In genomic region chr16:93912158-93912557, GRCm38 (mm10) we compare ENCODE assay signal across 15 mouse cellular contexts. TPM values are rescaled to one million over a fixed set of nuclear protein-coding genes. Genes with fewer than 3 reads are reported as not detected.
DNase-seq lines count a peak whose midpoint lies in the region; ATAC-seq and TF ChIP-seq lines count a peak whose summit lies in the region.
"Had no signal": no experiment of that assay in that cellular context is flagged by ENCODE, and none has a peak within 500 bp of the region (broad histone marks: within the 10 kb centered on the region; RNA-seq: fewer than 3 reads in every experiment).

No protein-coding gene starts in this region.

- DNase-seq in liver, adult 2 months (ENCODE audit: extremely low read depth, low read depth, low spot score), result peak; percentile 47
- no peak for DNase-seq in liver
- DNase-seq in Muller cell, postnatal 12 days (ENCODE audit: inconsistent ontology term), result peak; percentile 68
- peak; percentile 84 to 93 for DNase-seq in kidney, postnatal 25 days
- no peak for DNase-seq in heart, postnatal 25 days (ENCODE audit: low spot score)
- no peak for DNase-seq in spleen, adult 12 weeks (ENCODE audit: low spot score)
- DNase-seq: gastrocnemius, postnatal 14 days; lung, postnatal 14 days; right cerebral cortex, postnatal 25 days; thymus, postnatal 36 days had no signal

- H3K4me3 ChIP-seq in liver, adult 2 months (ENCODE audit: insufficient read depth, low read depth, low read length), result no peak overlapping the region
- H3K4me3 ChIP-seq in intestine, postnatal 0 days (ENCODE audit: low read depth, low read length), result no peak overlapping the region
- H3K4me3 ChIP-seq: heart, embryonic 12.5 days; limb, embryonic 12.5 days; stomach, embryonic 15.5 days had no signal

- intact Hi-C loops in heart, postnatal 25 days (cut with DNase I), result loop anchor here (10.0 kb wide), 1 partner anchor 423 kb away; no protein-coding TSS in a partner anchor

- no peaks in the 10 kb centered on the region for H3K9me3 ChIP-seq in intestine, postnatal 0 days (ENCODE audit: control insufficient read depth)
- H3K9me3 ChIP-seq: heart, embryonic 12.5 days; limb, embryonic 12.5 days; stomach, embryonic 15.5 days had no signal

- TF ChIP-seq POLR2A in liver, adult 2 months (IDR thresholded peaks at IDR 0.05; ENCODE audit: extremely low read depth, insufficient read depth, low read length), result no peak

- H3K36me3 ChIP-seq in liver, adult 2 months (ENCODE audit: control insufficient read depth, insufficient read depth, low read length), result no peaks in the 10 kb centered on the region
- H3K36me3 ChIP-seq in intestine, postnatal 0 days (ENCODE audit: control insufficient read depth, insufficient read depth), result no peaks in the 10 kb centered on the region
- H3K36me3 ChIP-seq: heart, embryonic 12.5 days; stomach, embryonic 15.5 days had no signal

- no peak for TF ChIP-seq CTCF in liver, adult 2 months (IDR thresholded peaks at IDR 0.05; ENCODE audit: low read depth, low read length)
- TF ChIP-seq CTCF in intestine, postnatal 0 days (IDR thresholded peaks at IDR 0.05; ENCODE audit: low read depth), result no peak

- no peak overlapping the region for H3K27ac ChIP-seq in liver, adult 2 months (replicated peaks; ENCODE audit: insufficient read depth, low read depth, low read length)
- H3K27ac ChIP-seq in intestine, postnatal 0 days (ENCODE audit: low read depth, low read length), result no peak overlapping the region
- H3K27ac ChIP-seq: hindbrain, embryonic 14.5 days; limb, embryonic 12.5 days; stomach, embryonic 15.5 days had no signal

- H3K9ac ChIP-seq in liver, adult 2 months (ENCODE audit: low read depth, low read length), result no peak overlapping the region
- H3K9ac ChIP-seq in intestine, postnatal 0 days (ENCODE audit: low read depth, low read length), result no peak overlapping the region
- H3K9ac ChIP-seq: heart, embryonic 12.5 days; hindbrain, embryonic 14.5 days; limb, embryonic 12.5 days; stomach, embryonic 15.5 days had no signal

- no peaks in the 10 kb centered on the region for H3K27me3 ChIP-seq in liver, adult 2 months (ENCODE audit: control insufficient read depth, insufficient read depth, low read length)
- H3K27me3 ChIP-seq in intestine, postnatal 0 days (replicated peaks; ENCODE audit: control insufficient read depth, insufficient read depth, low read length), result no peaks in the 10 kb centered on the region
- H3K27me3 ChIP-seq: heart, embryonic 12.5 days; limb, embryonic 12.5 days; stomach, embryonic 15.5 days had no signal

- no peaks in the 10 kb centered on the region for H3K79me2 ChIP-seq in liver, adult 2 months (ENCODE audit: control insufficient read depth, insufficient read depth, low read length)

- no peak overlapping the region for H3K4me2 ChIP-seq in intestine, postnatal 0 days (replicated peaks; ENCODE audit: low read depth)
- H3K4me2 ChIP-seq: heart, embryonic 12.5 days; hindbrain, embryonic 14.5 days; limb, embryonic 12.5 days; stomach, embryonic 15.5 days had no signal

- WGBS in liver, adult 2 months, result 21% methylated on average over 5 of the region's 5 CpGs
- 27% methylated on average over 5 of the region's 5 CpGs for WGBS in intestine, postnatal 0 days

- ATAC-seq in intestine, postnatal 0 days, result 0 out of 2 replicates have a peak, but pooled peaks have one; percentile 29

- peaks cover 6% of the 10 kb centered on the region for H3K4me1 ChIP-seq in liver, adult 2 months (ENCODE audit: control insufficient read depth, insufficient read depth, low read length)
- peaks cover 3% of the 10 kb centered on the region; the same call in 1 of the 2 replicates for H3K4me1 ChIP-seq in intestine, postnatal 0 days (replicated peaks; ENCODE audit: control insufficient read depth, insufficient read depth, low read length)
- H3K4me1 ChIP-seq: heart, embryonic 12.5 days had no signal

RNA-seq across cellular contexts. Expression of gene Chaf1b, which starts 28.5 kb away (rescaled TPM):
- 1.6 and 3.0 TPM in 2 replicates for total RNA-seq in liver, adult 2 months (2014; rRNA removed)
- 0.81 and 1.1 TPM in 2 replicates for polyA plus RNA-seq in liver, adult 2 months (2012; rRNA removed)
- polyA plus RNA-seq in intestine, postnatal 0 days (2015; fragmentation: Nextera tagmentation; extraction: Ambion mirVana), result 18.6 and 19.4 TPM in 2 replicates
- total RNA-seq in heart, postnatal 25 days (2021), result 1 to 10 TPM in 1 of 2 experiments, under 1 TPM in 1; 0.91 to 1.3 TPM

Comparison
In these comparisons a context has a peak if more than half of its experiments do, and no peak if none do; other contexts are left out.
1. DNase-seq: peak in liver, adult 2 months (single experiment), Muller cell, postnatal 12 days (single experiment) and kidney, postnatal 25 days (2 of 2); none in liver (single experiment), heart, postnatal 25 days (single experiment) and spleen, adult 12 weeks (single experiment).